Mouse (Mus musculus) brain, adult 2 months (tissue): ENCODE results near the gene Tek.

Experiments used
- DNase-seq: peaks from one replicate; pipeline ENCODE4 v3.0.0; 2011; ENCODE audit warnings: low read depth, low spot score

The Tek gene

DNA sequence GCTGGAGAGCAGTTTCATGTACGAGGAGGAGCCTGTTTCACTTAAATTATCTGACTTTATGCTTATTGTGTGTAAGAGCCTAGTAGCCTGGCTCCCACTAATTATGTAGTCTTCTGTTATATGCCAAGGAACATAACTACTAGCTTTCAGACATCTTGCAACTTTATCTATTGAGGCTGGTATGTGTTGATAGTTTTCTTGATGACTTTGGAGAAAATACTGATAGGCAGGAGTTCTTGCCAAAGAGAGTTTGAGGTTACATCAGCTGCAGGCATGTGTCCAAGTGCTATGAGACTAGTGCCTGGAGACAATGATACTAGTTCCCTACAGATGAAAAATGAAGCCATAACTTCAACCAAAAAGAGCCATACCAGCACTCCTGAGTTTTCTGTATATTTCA, 64.1 kb downstream of the Tek start:
- DNase-seq = no peak

DNA sequence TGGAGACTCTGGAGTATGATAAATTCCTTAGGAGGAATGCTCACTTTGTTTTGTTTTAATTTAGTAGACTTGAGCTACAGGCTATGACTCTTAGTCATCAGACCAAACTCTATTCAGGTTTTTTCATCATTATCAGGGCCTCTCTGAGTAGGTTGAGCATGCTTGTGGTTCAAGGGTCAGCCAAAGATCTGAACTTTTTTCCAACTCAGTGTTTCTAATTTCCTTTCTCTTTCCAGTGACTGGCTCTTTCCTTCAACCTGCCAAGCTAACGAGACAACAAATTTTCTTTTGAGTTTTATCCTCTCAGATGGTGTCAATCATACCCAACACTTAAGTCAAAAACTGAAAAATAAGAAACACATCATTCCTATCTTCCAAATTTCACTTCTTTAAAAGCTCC, 71.5 kb downstream of the Tek start:
- no peak for DNase-seq

DNA sequence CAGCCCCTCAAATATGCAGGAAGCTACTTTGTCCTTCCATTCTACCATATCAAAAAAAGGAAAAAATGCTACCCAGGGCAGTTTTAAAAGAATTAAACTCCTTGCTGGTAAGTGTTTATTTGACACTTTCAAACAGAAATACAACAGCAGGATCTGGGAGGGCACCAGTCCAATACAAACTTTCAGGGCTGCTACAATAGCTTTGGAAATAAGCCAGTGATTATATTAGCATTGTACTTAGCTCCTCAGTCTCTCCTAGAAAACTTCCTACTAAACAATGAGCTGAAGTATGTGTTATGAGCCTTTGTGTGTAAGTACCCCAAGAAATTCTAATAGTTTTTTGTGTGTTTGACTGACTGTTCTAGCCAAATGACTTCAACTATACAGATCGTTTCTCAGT, 87.8 kb downstream of the Tek start:
- DNase-seq = no peak

DNA sequence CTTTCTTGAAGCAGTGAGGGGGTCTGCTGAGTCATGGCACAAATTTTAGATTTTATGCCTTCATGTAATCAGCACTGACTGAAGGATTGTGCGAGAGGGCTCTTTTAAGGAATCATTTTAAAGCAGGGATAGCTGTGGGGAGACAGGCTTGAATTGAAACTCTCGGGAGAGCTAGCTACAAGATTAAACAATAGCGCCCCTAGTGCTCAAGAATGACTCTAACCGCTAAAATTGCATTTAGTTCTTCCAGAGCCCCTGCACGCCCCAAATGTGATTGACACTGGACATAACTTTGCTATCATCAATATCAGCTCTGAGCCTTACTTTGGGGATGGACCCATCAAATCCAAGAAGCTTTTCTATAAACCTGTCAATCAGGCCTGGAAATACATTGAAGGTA, 88.3 kb downstream of the Tek start:
- peak; percentile 22 for DNase-seq

DNA sequence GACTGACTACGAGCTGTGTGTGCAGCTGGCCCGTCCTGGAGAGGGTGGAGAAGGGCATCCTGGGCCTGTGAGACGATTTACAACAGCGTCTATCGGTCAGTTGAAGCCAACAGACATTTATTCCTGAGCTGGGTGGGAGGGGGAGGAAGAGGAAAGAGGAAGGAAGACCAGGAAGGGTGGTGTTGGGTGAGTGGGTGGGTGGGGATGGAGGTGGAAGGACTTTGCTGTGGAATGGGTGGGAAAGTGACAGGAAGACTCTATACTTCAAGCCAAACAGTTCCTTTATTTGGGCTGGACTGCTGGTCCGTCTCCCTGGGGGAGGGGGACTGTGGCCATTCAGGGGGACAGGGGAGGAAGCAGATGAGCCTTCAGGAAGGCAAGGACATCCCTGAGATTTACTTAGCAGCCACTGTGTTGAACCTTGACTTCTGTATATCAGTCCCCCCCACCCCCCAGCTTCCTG, 90.9 kb downstream of the Tek start:
- no peak for DNase-seq

DNA sequence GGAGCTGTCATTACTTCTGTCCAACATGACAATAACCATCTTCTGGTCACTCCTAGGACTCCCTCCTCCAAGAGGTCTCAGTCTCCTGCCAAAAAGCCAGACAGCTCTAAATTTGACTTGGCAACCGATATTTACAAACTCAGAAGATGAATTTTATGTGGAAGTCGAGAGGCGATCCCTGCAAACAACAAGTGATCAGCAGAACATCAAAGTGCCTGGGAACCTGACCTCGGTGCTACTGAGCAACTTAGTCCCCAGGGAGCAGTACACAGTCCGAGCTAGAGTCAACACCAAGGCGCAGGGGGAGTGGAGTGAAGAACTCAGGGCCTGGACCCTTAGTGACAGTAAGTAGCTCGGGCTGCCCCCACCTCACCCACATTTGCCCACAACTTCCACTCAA, 98.0 kb downstream of the Tek start:
- no peak for DNase-seq

DNA sequence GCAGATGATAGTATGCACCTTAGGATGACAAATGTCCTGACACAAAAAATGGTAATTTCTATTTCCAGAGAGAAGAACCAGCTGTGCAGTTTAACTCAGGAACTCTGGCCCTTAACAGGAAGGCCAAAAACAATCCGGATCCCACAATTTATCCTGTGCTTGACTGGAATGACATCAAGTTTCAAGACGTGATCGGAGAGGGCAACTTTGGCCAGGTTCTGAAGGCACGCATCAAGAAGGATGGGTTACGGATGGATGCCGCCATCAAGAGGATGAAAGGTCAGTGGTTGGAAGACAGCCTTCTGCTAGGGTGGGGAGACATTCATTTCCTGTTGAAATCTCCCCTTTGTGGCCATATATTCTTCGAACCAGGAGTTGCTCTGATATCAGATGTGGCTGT, 114.2 kb downstream of the Tek start:
- DNase-seq = no peak

DNA sequence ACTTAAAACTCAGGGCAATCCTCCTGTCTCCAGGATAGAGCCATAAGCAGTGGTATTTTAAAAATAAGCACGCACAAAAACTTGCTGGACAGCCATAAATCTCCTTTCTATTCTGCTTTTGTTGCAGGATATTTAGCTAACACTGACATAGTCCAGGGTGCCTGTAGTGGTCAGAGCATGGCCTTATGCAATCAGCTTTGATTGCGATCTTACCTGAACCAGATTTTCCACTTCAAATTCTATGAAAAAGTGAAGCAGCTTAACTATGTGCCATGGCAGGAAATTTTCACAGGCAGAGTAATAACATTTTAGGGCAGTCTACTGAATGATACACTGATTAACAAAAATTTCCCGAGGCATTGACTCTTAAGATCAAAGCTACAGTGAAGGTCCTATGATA, 115.2 kb downstream of the Tek start:
- no peak for DNase-seq

DNA sequence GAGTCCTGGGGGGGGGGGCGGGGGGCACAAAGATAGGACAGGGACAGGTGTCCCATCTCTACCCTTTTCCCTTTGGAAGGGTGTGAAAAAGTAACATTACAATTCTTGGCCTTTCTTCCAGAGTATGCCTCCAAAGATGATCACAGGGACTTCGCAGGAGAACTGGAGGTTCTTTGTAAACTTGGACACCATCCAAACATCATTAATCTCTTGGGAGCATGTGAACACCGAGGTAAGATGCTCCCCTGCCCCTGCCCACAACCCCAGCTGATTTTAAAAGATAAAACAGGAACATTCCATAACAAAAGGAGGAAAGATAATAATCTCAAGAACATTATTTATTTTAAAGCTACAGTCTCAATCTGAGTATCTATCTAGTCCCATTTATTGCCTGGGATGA, 116.1 kb downstream of the Tek start:
- DNase-seq = no peak

DNA sequence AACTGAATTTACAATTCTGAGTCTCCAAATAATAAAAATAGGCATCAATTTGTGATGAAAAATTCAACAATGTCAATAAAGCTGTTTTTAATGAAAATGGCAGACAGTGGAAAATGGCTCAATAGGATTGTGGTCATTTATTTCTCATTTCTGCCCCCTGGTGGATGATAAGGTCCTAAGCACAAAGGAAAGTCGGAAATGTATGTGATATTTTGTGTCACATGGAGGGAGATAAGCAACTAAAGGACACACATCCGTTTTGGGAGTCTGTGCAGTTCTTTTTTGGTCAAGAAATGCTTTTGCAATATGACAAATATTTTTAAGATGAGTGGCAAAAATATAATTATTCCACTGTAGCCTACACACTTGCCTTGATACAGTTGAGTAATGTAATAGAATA, 161.7 kb downstream of the Tek start:
- peak; percentile 12 for DNase-seq

DNA sequence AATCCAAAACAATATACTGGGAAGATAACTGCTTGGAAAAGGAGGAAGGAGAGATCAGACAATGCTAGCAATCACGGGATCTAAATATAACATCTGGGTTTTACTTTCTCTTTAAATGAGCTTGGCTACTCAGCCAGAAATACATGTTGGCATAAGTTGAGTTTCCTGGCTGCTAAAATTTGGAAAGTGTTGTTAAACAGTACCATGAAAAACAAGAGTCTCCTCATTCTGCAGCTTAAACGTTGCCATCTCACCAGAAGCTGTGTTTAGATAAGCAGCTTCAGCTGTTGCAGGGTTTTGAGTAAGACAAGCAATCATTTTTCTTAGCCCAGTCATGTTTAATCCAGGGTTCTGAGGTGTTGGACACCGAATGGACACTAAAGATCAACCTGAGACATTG, 162.7 kb downstream of the Tek start:
- peak; percentile 35 for DNase-seq
